Mouse (Mus musculus) CH12.LX (cell line): ENCODE data around the gene Fryl. TPM values are rescaled to one million over a fixed set of nuclear protein-coding genes. Genes with fewer than 3 reads are reported as not detected.

Source experiments
- DNase-seq: peaks from one replicate; pipeline ENCODE4 v3.0.0-alpha.2; 2013; ENCODE audit errors: extremely low read depth
- H3K27ac ChIP-seq: 2 replicates; pipeline ENCODE4 v1.5.1; 2012; ENCODE audit warnings: low read depth, mild to moderate bottlenecking, control low read depth, moderate library complexity; ENCODE audit not compliant: insufficient read depth
- H3K27me3 ChIP-seq: replicated peaks from 2 replicates; pipeline ENCODE3; 2012; ENCODE audit warnings: inconsistent platforms
- H3K36me3 ChIP-seq, 2 experiments: replicated peaks in 1 of 2; 2 replicates each; pipeline versions ENCODE3 to v1.6.1; 2012; ENCODE audit warnings: inconsistent platforms in 1 of 2, low read length in 1 of 2, mild to moderate bottlenecking in 1 of 2, mixed read lengths in 1 of 2, moderate library complexity in 1 of 2; ENCODE audit not compliant: control insufficient read depth in 1 of 2, insufficient read depth in 1 of 2
- H3K4me1 ChIP-seq, 2 experiments: 2 replicates each; pipeline ENCODE4 v1.6.1; 2012; ENCODE audit warnings: inconsistent platforms in 1 of 2, moderate library complexity in 1 of 2; ENCODE audit not compliant: insufficient read depth in 2 of 2, control insufficient read depth in 1 of 2
- H3K4me2 ChIP-seq: 2 replicates; pipeline ENCODE4 v1.6.1; 2012; ENCODE audit warnings: low read depth, mild to moderate bottlenecking, control low read depth; ENCODE audit not compliant: poor library complexity, insufficient read depth, severe bottlenecking
- H3K4me3 ChIP-seq, 3 experiments: fragments of 150-350 bp in 1 of 3; sonication (generic) in 1 of 3; replicated peaks in 1 of 3; 2 replicates each; pipeline versions ENCODE3 to v1.5.1; 2011 to 2012; ENCODE audit warnings: low read depth in 2 of 3, low read length in 2 of 3, mild to moderate bottlenecking in 2 of 3, moderate library complexity in 2 of 3, control low read depth in 1 of 3, improper control_type of control experiment in 1 of 3, inconsistent platforms in 1 of 3, mixed read lengths in 1 of 3; ENCODE audit not compliant: poor library complexity in 1 of 3
- H3K79me2 ChIP-seq: replicated peaks from 2 replicates; pipeline ENCODE4 v1.6.1; 2012; ENCODE audit warnings: mild to moderate bottlenecking, moderate library complexity; ENCODE audit not compliant: control insufficient read depth, poor library complexity, insufficient read depth, severe bottlenecking; ENCODE audit errors: extremely low read depth
- H3K9ac ChIP-seq: 2 replicates; pipeline ENCODE4 v1.6.1; 2012; ENCODE audit warnings: low read depth, mild to moderate bottlenecking, control low read depth, moderate library complexity; ENCODE audit not compliant: insufficient read depth
- H3K9me3 ChIP-seq: replicated peaks from 2 replicates; pipeline ENCODE3; 2012; ENCODE audit warnings: low read length, inconsistent platforms, mixed read lengths
- CTCF ChIP-seq, 2 experiments: IDR thresholded peaks in 1 of 2; conservative IDR thresholded peaks in 1 of 2; 2 replicates each; pipeline ENCODE4 v1.5.1; 2011 to 2012; ENCODE audit warnings: low read depth in 2 of 2, low read length in 2 of 2, improper control_type of control experiment in 1 of 2, inconsistent platforms in 1 of 2, mild to moderate bottlenecking in 1 of 2, moderate library complexity in 1 of 2
- EP300 ChIP-seq: IDR thresholded peaks from 2 replicates; pipeline ENCODE4 v1.6.1; 2011; ENCODE audit warnings: low read length, improper control_type of control experiment
- GABPA ChIP-seq: IDR thresholded peaks from 2 replicates; pipeline ENCODE4 v1.6.1; 2012; ENCODE audit warnings: low read depth, low read length, improper control_type of control experiment, inconsistent platforms; ENCODE audit not compliant: insufficient replicate concordance
- HCFC1 ChIP-seq: IDR thresholded peaks from 2 replicates; pipeline ENCODE4 v1.6.1; 2012; ENCODE audit warnings: low read depth, mild to moderate bottlenecking, inconsistent platforms, low read length, improper control_type of control experiment
- JUN ChIP-seq: IDR thresholded peaks from 2 replicates; pipeline ENCODE4 v1.6.1; 2011; ENCODE audit warnings: low read depth, mild to moderate bottlenecking, low read length, improper control_type of control experiment, moderate library complexity; ENCODE audit not compliant: insufficient read depth
- JUND ChIP-seq: conservative IDR thresholded peaks from 2 replicates; pipeline ENCODE4 v1.6.1; 2011; ENCODE audit warnings: low read depth, low read length, improper control_type of control experiment
- KAT2A ChIP-seq: IDR thresholded peaks from 2 replicates; pipeline ENCODE4 v1.6.1; 2012; ENCODE audit warnings: low read length, improper control_type of control experiment, inconsistent platforms; ENCODE audit not compliant: insufficient replicate concordance
- MAFK ChIP-seq: IDR thresholded peaks from 2 replicates; pipeline ENCODE4 v1.6.1; 2011; ENCODE audit warnings: low read length, improper control_type of control experiment; ENCODE audit not compliant: insufficient replicate concordance
- MAX ChIP-seq: IDR thresholded peaks from 2 replicates; pipeline ENCODE4 v1.6.1; 2011; ENCODE audit warnings: low read length, improper control_type of control experiment
- MXI1 ChIP-seq: IDR thresholded peaks from 2 replicates; pipeline ENCODE4 v1.6.1; 2011; ENCODE audit warnings: mild to moderate bottlenecking, low read depth, low read length, improper control_type of control experiment
- MYC ChIP-seq: IDR thresholded peaks from 2 replicates; pipeline ENCODE4 v1.6.1; 2011; ENCODE audit warnings: low read depth, mild to moderate bottlenecking, improper control_type of control experiment, low read length
- NELFE ChIP-seq: IDR thresholded peaks from 2 replicates; pipeline ENCODE4 v1.6.1; 2011; ENCODE audit warnings: low read depth, low read length, improper control_type of control experiment
- PAX5 ChIP-seq: IDR thresholded peaks from 2 replicates; pipeline ENCODE4 v1.6.1; 2012; ENCODE audit warnings: low read length, inconsistent platforms, mixed read lengths
- POLR2AphosphoS2 ChIP-seq: IDR thresholded peaks from 2 replicates; pipeline ENCODE4 v1.6.1; 2011; ENCODE audit warnings: low read depth, low read length, improper control_type of control experiment
- RAD21 ChIP-seq: IDR thresholded peaks from 2 replicates; pipeline ENCODE4 v1.6.1; 2011; ENCODE audit warnings: low read depth, mild to moderate bottlenecking, low read length, improper control_type of control experiment, moderate library complexity
- SMC3 ChIP-seq: IDR thresholded peaks from 2 replicates; pipeline ENCODE4 v1.6.1; 2011; ENCODE audit warnings: low read depth, low read length, improper control_type of control experiment
- TBP ChIP-seq: conservative IDR thresholded peaks from 2 replicates; pipeline ENCODE4 v1.6.1; 2011; ENCODE audit warnings: low read depth, low read length, improper control_type of control experiment
- TCF12 ChIP-seq: IDR thresholded peaks from 2 replicates; pipeline ENCODE4 v1.6.1; 2014; ENCODE audit warnings: low read depth, mild to moderate bottlenecking, inconsistent platforms, low read length, improper control_type of control experiment
- UBTF ChIP-seq: IDR thresholded peaks from 2 replicates; pipeline ENCODE4 v1.6.1; 2012; ENCODE audit warnings: low read depth, mild to moderate bottlenecking, inconsistent platforms, low read length, improper control_type of control experiment, moderate library complexity
- ZC3H11A ChIP-seq: IDR thresholded peaks from 2 replicates; pipeline ENCODE4 v1.6.1; 2012; ENCODE audit warnings: low read depth, mild to moderate bottlenecking, inconsistent platforms, low read length, improper control_type of control experiment
- ZKSCAN1 ChIP-seq: IDR thresholded peaks from 2 replicates; pipeline ENCODE4 v1.6.1; 2012; ENCODE audit warnings: low read depth, inconsistent platforms, low read length, improper control_type of control experiment, borderline replicate concordance
- ZMIZ1 ChIP-seq: IDR thresholded peaks from 2 replicates; pipeline ENCODE4 v1.6.1; 2012; ENCODE audit warnings: low read depth, mild to moderate bottlenecking, inconsistent platforms, low read length, improper control_type of control experiment
- ZNF384 ChIP-seq: IDR thresholded peaks from 2 replicates; pipeline ENCODE4 v1.6.1; 2012; ENCODE audit warnings: low read depth, low read length, improper control_type of control experiment, inconsistent platforms
- dilution Hi-C: fragments of 300-500 bp; cut with MboI; formaldehyde crosslinking; loops from 2 replicates; pipeline ENCODE4 v1.14.3; 2020; ENCODE audit warnings: low sequenced_read_pairs; ENCODE audit not compliant: extremely low pct_unique_long_range_greater_than_20kb, extremely low pct_ligation_motif_present
- in situ Hi-C: fragments of 300-500 bp; cut with MboI; formaldehyde crosslinking; loops from 3 replicates; pipeline ENCODE4 v1.14.3; 2019; ENCODE audit warnings: low sequenced_read_pairs, low pct_ligation_motif_present, low pct_unique_long_range_greater_than_20kb, mixed read lengths
- polyA plus RNA-seq: library from polyadenylated mRNA; unstranded; fragments of >175 nt; gene quantifications from 2 replicates; pipeline ENCODE4 v1.2.1, GENCODE M21; 2012; ENCODE audit warnings: low read depth; ENCODE audit not compliant: insufficient read length
- total RNA-seq, 2 experiments: library from RNA; depleted of rRNA; stranded (reverse); fragments of 300-350 nt in 1 of 2; fragments of >200 nt in 1 of 2; gene quantifications; 2 replicates each; pipeline ENCODE4 v1.2.3; 2012 to 2014

Gene Fryl
- total and polyA plus RNA-seq, 3 experiments, result 23.2 to 38.4 (median 31.3) TPM

DNA sequence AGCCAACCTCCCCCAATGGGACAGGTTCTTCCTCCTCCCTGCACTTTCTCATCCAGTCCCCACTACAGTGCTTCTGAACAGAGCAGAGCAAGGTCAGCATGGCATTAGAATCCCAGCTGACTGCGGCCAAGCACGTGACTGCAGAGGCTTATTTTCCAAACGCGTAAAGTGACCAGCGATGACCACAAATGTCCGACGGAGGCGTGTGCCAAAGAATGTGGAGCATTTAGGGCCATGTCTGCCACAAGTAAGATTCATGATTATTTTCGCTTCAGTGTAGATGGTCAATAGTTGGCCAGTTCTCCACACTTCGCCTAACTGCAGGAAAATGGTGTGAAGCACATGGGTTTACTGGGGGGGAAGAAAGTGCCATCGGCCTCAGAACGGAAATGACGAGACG lies 137.6 kb downstream of the Fryl start:
- Histone ChIP-seq H3K27me3 (no peaks in the 10 kb centered on the region), H3K4me2 (no peak overlapping the region), H3K9me3 (no peaks in the 10 kb centered on the region), H3K36me3 (peaks cover 20 to 74% of the 10 kb centered on the region in 2 experiments), H3K4me1 (no peaks in the 10 kb centered on the region), H3K27ac (no peak overlapping the region)
- in situ Hi-C loops (no loop called here), dilution Hi-C loops (no loop called here)
- TF ChIP-seq PAX5, result no peak
- TF ChIP-seq MAFK, result no peak
- TF ChIP-seq NELFE, result no peak
- TF ChIP-seq KAT2A, result no peak
- no peak for TF ChIP-seq GABPA
- no peak for TF ChIP-seq TCF12
- no peak for TF ChIP-seq ZKSCAN1
- no peak for TF ChIP-seq EP300
- TF ChIP-seq MYC, result no peak
- TF ChIP-seq ZMIZ1, result no peak
- TF ChIP-seq MAX, result no peak
- no peak for TF ChIP-seq UBTF
- TF ChIP-seq RAD21, result no peak
- no peak for TF ChIP-seq ZNF384
- no peak for TF ChIP-seq MXI1
- no peak for TF ChIP-seq POLR2AphosphoS2
- no peak for TF ChIP-seq ZC3H11A
- no peak for TF ChIP-seq TBP
- no peak for TF ChIP-seq JUN
- TF ChIP-seq HCFC1, result no peak
- TF ChIP-seq, all 38 proteins: peak for 0
- no peak overlapping the region for H3K4me3 ChIP-seq
- no peak overlapping the region for H3K9ac ChIP-seq
- no peak for DNase-seq
- no peaks in the 10 kb centered on the region for H3K79me2 ChIP-seq

DNA sequence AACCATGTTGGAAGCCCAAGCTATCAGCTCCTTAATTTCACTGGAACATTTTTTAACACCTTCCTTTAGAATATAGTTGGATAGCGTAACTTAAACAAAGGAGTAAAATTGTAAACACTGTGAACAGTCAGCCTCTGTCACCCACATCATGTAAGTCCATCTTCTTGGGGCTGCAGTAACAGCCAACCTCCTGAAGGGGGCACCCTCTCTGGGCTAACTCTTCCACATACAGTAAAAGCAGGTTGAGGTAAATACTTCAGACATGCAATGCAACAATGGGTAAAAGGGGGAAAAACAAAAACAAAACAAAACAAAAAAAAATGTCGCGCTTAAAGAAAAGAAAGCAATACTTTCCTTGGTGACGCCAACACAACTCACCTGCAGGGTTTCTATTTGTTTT lies 141.5 kb downstream of the Fryl start:
- H3K79me2 ChIP-seq, result no peaks in the 10 kb centered on the region
- no peak overlapping the region for H3K4me3 ChIP-seq
- H3K27me3 ChIP-seq, result no peaks in the 10 kb centered on the region
- H3K36me3 ChIP-seq, result peaks cover 22 to 76% of the 10 kb centered on the region in 2 experiments
- no peak overlapping the region for H3K4me2 ChIP-seq
- in situ Hi-C loops (no loop called here), dilution Hi-C loops (no loop called here)
- peak; percentile 43 for DNase-seq
- no peak overlapping the region for H3K27ac ChIP-seq
- no peaks in the 10 kb centered on the region for H3K9me3 ChIP-seq
- no peaks in the 10 kb centered on the region for H3K4me1 ChIP-seq
- TF ChIP-seq ZKSCAN1 (no peak), SMC3 (peak; percentile 60), JUND (no peak), RAD21 (peak; percentile 35), CTCF (conservative IDR thresholded peaks at IDR 0.05 in 1 of 2, IDR thresholded peaks at IDR 0.05 in 1 of 2; ENCODE audit: low read depth in 2 of 2, low read length in 2 of 2) (peak; percentile 69 to 84)
- H3K9ac ChIP-seq, result no peak overlapping the region
